Mouse (Mus musculus): ENCODE results near the gene Hist1h4f. TPM values are rescaled to one million over a fixed set of nuclear protein-coding genes. Genes with fewer than 3 reads are reported as not detected.
"Not testable (repeated sequence)": the region's sequence is repeated elsewhere in the genome, so short reads cannot be mapped to it uniquely, and the experiment has no call there.

Gene Hist1h4f
- total RNA-seq (2021), result 100 to 1,000 TPM; 150 to 167 TPM
- long read RNA-seq, experiment 1, result 0 reads
- long read RNA-seq, experiment 2, result 0 reads

GRCm38 (mm10) chr13:23551146-23551834 lies at the start of gene Hist1h4f:
Gene Hist1h4f (minus strand): TSS chr13:23551648.
- Histone ChIP-seq H3K27ac (peak within 1 kb of the TSS; percentile 85), H3K4me3 (peak within 1 kb of the TSS; percentile 58)
- DNase-seq (ENCODE audit: low spot score in 2 of 2), result peak; percentile 88 to 94
- peak; percentile 68 for TF ChIP-seq CTCF (conservative IDR thresholded peaks at IDR 0.05)

GRCm38 (mm10) chr13:23597957-23598356 lies 46.5 kb upstream of the Hist1h4f start:
- H3K4me3 ChIP-seq, result no peak overlapping the region
- peak; percentile 76 to 79 for DNase-seq (ENCODE audit: low spot score in 2 of 2)
- peak; percentile 96 for TF ChIP-seq CTCF (conservative IDR thresholded peaks at IDR 0.05)
- no peak overlapping the region for H3K27ac ChIP-seq

GRCm38 (mm10) chr13:23595622-23596372 lies 44.3 kb upstream of the Hist1h4f start:
- Histone ChIP-seq H3K4me3 (no peak overlapping the region), H3K27ac (no peak overlapping the region)
- DNase-seq (ENCODE audit: low spot score in 2 of 2), result no peak
- TF ChIP-seq CTCF (conservative IDR thresholded peaks at IDR 0.05), result no peak

- TF ChIP-seq CTCF (conservative IDR thresholded peaks at IDR 0.05), result no peak
- Histone ChIP-seq H3K27ac (no peak overlapping the region), H3K4me3 (no peak overlapping the region)
- DNase-seq (ENCODE audit: low spot score in 2 of 2), result no peak
Observed at GRCm38 (mm10) chr13:23595185-23595584, 43.7 kb upstream of the Hist1h4f start.

DNA sequence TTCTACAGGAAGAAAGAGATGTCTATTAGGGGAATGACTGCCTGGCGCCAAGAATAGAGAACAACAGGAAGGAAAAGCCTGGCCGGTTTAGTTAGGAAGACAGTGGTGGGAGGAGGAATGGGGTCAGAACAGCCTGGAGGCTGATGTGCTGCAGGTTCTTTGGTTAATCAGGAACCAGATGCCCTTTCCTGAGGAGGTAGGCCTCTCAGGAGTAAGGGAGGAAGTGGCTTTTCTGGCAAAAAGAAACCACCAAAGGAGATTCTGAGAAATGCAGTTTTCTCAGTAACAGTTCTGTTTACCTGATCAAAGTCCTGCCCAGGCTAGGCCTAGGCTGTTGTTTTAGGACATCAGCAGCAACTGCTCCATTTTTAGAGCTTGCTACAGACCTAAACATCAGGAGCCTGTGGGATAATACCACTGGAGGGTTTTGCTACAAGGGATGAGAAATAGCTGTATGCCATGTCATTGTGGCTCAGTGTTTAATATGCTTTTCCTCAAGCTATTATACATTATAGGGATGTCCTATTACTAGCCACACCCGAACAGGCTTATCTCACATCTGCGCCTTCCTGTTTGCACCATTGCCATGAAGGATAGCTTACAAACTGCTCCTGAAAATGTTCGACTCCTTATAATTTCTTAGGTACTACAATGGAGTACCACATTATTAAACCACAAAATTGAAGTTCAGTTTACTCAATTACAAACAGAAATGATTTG lies 41.8 kb upstream of the Hist1h4f start:
- Histone ChIP-seq H3K4me3 (no peak overlapping the region), H3K27ac (no peak overlapping the region)
- no peak for TF ChIP-seq CTCF (conservative IDR thresholded peaks at IDR 0.05)
- DNase-seq (ENCODE audit: low spot score in 2 of 2), result no peak

DNA sequence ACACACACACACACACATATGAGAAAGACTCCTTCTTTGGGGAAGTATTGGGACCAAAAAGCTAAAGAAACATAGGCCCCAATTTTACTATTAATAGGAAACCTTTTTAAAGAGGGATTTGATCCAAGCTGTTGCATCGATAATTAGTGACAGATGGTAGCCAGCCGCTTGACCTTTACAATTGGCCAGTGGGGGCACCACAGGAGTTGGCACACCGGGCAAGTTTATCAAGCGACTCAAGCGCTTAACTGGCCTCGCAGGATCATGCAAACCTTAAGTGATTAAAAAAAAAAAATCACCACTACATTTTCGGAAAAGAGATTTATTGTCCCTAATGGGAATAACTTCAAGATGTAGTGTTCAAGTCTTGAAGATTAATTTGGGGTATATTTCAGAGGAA lies 41.2 kb upstream of the Hist1h4f start:
- Histone ChIP-seq H3K4me3 (no peak overlapping the region), H3K27ac (no peak overlapping the region)
- no peak for DNase-seq (ENCODE audit: low spot score in 2 of 2)
- TF ChIP-seq CTCF (conservative IDR thresholded peaks at IDR 0.05), result no peak

DNA sequence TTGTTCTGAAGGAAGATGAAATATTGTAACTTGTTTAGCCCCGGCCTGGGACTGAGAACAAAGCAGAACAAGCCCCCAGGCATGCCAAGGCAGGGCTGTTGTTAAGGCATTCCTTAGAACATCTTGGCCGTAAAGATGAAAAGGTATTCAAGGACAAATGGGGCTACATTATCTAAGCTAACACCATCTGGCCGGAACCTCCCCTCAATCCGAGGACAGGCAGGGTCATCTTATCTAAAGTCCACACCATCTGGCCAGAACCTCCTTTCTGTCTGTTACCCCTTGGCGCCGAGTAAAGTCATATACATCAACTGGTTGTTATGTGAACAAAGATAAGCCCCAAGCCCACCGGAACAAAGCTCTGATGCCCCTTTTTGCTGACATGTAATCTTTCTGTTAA lies 40.4 kb upstream of the Hist1h4f start:
- H3K4me3 ChIP-seq; H3K27ac ChIP-seq; DNase-seq (ENCODE audit: low spot score in 2 of 2): not testable (repeated sequence)

GRCm38 (mm10) chr13:23591206-23591605 lies 39.8 kb upstream of the Hist1h4f start:
- no peak for DNase-seq (ENCODE audit: low spot score in 2 of 2)
- Histone ChIP-seq H3K4me3 (no peak overlapping the region), H3K27ac (no peak overlapping the region)
- no peak for TF ChIP-seq CTCF (conservative IDR thresholded peaks at IDR 0.05)

DNA sequence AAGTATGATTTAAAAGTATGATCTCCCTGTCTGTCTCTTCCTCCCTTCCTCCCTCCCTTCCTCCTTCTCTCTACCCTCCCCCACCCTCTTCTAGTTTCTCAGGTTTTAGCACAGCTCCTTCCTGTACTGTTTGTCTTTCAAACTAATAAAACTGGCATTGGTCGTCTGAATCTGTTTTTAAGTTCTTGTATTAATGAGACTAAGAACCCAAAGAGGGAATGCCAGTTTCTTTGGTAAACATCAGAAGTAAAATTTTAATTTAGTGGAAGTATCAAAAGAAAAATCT lies 35.4 kb upstream of the Hist1h4f start:
- Histone ChIP-seq H3K4me3 (peak overlapping the region; percentile 64; the same call in 1 of the 2 replicates), H3K27ac (no peak overlapping the region)
- no peak for DNase-seq (ENCODE audit: low spot score in 2 of 2)
- no peak for TF ChIP-seq CTCF (conservative IDR thresholded peaks at IDR 0.05)

DNA sequence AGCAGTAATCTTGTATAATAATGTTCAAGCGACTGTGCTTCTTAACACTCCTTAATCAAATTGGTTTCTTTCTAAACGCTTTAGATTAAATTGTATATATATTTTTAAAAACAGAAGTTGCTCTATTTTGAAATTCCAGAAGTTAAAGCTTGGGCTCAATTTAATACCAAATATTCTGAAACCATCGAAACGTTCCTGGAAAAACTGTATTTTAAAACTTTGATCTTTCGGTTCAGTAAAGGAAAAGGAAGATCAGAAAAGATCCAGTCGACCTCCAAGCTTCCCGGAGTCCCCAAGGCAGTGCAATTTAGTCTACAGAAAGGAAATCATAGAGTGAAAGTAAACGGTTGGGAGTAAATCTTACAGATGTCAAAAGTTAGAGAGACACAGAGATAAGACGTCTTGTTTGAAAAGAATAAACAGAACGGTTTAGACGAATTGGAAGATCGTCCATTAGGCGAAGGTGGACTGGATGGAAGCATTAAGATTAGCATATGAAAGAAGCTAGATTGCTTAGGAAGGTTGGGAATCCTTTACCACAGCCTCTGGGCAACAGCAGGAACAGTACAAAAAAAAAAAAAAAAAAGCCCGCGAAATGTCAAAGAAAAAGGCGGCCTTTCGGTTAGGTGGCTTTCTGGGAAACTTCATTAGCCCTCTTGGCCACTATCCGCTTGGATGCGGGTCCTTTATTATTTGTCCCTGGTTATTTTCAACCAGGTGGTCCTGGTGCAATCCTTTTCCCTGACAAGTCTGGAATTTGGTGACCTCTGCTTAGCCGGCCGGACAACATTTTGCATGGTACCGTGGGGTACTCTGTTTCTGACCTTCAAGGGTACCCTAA lies 34.9 kb upstream of the Hist1h4f start:
- peak overlapping the region; percentile 64 for H3K4me3 ChIP-seq
- no peak for TF ChIP-seq CTCF (conservative IDR thresholded peaks at IDR 0.05)
- DNase-seq (ENCODE audit: low spot score in 2 of 2), result no peak
- peak overlapping the region; percentile 95 for H3K27ac ChIP-seq

DNA sequence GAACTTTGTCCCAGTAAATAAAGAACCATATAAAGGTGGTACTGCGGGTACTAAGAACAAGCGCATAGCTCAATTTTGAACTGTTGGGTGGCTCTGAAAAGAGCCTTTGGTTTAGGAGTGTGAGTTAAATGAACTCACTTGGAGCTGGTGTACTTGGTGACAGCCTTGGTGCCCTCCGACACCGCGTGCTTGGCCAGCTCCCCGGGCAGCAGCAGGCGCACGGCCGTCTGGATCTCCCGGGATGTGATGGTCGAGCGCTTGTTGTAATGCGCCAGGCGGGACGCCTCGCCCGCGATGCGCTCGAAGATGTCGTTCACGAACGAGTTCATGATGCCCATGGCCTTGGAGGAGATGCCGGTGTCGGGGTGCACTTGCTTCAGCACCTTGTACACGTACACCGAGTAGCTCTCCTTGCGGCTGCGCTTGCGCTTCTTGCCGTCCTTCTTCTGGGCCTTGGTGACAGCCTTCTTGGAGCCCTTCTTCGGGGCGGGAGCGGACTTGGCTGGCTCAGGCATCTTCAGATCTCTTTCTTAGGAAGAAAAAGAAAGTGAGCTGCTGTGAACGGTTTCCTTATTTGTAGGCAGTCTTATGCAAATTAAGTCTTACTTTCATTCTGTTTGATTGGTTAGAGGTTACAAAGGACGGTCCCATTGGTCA lies 34.1 kb upstream of the Hist1h4f start:
- DNase-seq (ENCODE audit: low spot score in 2 of 2), result peak; percentile 64 to 84
- Histone ChIP-seq H3K27ac (peak overlapping the region; percentile 95), H3K4me3 (peak overlapping the region; percentile 64)

DNA sequence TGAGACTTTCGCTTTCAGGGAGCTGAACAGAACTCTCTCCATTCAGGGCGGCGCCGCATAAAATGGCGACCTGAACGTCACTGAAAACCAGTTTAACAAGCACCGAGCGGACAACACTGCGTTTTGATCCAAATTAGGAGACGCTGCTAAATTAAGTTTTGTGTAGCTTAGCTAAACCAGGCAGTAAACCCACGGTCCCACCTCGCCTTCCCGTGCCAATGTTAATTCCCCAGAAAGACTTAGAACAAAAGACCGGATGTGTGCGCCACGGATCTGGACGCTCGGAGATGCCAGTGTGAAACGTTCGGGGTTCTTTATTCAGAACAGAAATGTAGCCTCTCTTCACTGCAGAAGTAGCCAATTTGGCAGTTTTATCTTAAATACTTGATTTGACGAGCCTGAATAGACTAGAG lies 33.6 kb upstream of the Hist1h4f start:
- peak overlapping the region; percentile 64 for H3K4me3 ChIP-seq
- DNase-seq (ENCODE audit: low spot score in 2 of 2), result peak; percentile 61 to 69
- TF ChIP-seq CTCF (conservative IDR thresholded peaks at IDR 0.05), result no peak
- H3K27ac ChIP-seq, result peak overlapping the region; percentile 95

All from layer of hippocampus, adult 2 months (tissue).